Mouse (Mus musculus) heart, adult 2 months (tissue): ENCODE measurements around the gene Samd4.

Source experiments
- CTCF ChIP-seq: fragments of 200-600 bp; IDR thresholded peaks from 2 replicates; pipeline ENCODE4 v1.8.1; 2022; ENCODE audit warnings: antibody characterized with exemption, mild to moderate bottlenecking, moderate library complexity
- EP300 ChIP-seq: fragments of 200-500 bp; IDR thresholded peaks from 2 replicates; pipeline ENCODE4 v1.6.1; 2011; ENCODE audit warnings: low read depth, low read length, control low read depth; ENCODE audit not compliant: insufficient read depth

GRCm38 (mm10) chr14:46862922-46863321 lies 19.7 kb upstream of the Samd4 start:
- TF ChIP-seq CTCF = no peak
- TF ChIP-seq EP300 = no peak
